Mouse (Mus musculus): ENCODE measurements around the gene Bcl2l12.

Gene Bcl2l12

GRCm38 (mm10) chr7:45015344-45015956 is 16.9 kb upstream of the Bcl2l12 start:
- Histone ChIP-seq H3K9me3 (ENCODE audit: low read length) (no peaks in the 10 kb centered on the region), H3K36me3 (ENCODE audit: insufficient read depth, low read length) (peaks cover 39% of the 10 kb centered on the region), H3K4me1 (replicated peaks; ENCODE audit: low read depth, low read length) (peaks cover 67% of the 10 kb centered on the region), H3K4me3 (replicated peaks; ENCODE audit: low read length) (peak overlapping the region; percentile 99), H3K27me3 (ENCODE audit: insufficient read depth, low read length) (no peaks in the 10 kb centered on the region; the same call in 1 of the 2 replicates)
- TF ChIP-seq NANOG (IDR thresholded peaks at IDR 0.05; ENCODE audit: borderline replicate concordance, low read length) (no peak), CTCF (conservative IDR thresholded peaks at IDR 0.05; ENCODE audit: low read length) (no peak), POU5F1 (IDR thresholded peaks at IDR 0.05; ENCODE audit: borderline replicate concordance, low read length) (no peak)

- no peak overlapping the region for H3K4me3 ChIP-seq (replicated peaks; ENCODE audit: low read length)
- peaks cover 63% of the 10 kb centered on the region for H3K4me1 ChIP-seq (replicated peaks; ENCODE audit: low read depth, low read length)
- no peaks in the 10 kb centered on the region for H3K9me3 ChIP-seq (ENCODE audit: low read length)
- H3K27me3 ChIP-seq (ENCODE audit: insufficient read depth, low read length): no peaks in the 10 kb centered on the region; the same call in 1 of the 2 replicates
- TF ChIP-seq POU5F1 (IDR thresholded peaks at IDR 0.05; ENCODE audit: borderline replicate concordance, low read length) (no peak), NANOG (IDR thresholded peaks at IDR 0.05; ENCODE audit: borderline replicate concordance, low read length) (no peak), CTCF (conservative IDR thresholded peaks at IDR 0.05; ENCODE audit: low read length) (no peak)
- peaks cover 53% of the 10 kb centered on the region for H3K36me3 ChIP-seq (ENCODE audit: insufficient read depth, low read length)
Observed at GRCm38 (mm10) chr7:45014096-45014451, 15.6 kb upstream of the Bcl2l12 start.

- Histone ChIP-seq H3K4me1 (replicated peaks; ENCODE audit: low read depth, low read length) (peaks cover 63% of the 10 kb centered on the region), H3K27me3 (ENCODE audit: insufficient read depth, low read length) (no peaks in the 10 kb centered on the region; the same call in 1 of the 2 replicates), H3K9me3 (ENCODE audit: low read length) (no peaks in the 10 kb centered on the region), H3K4me3 (replicated peaks; ENCODE audit: low read length) (no peak overlapping the region), H3K36me3 (ENCODE audit: insufficient read depth, low read length) (peaks cover 58% of the 10 kb centered on the region)
- TF ChIP-seq POU5F1 (IDR thresholded peaks at IDR 0.05; ENCODE audit: borderline replicate concordance, low read length): no peak
- no peak for TF ChIP-seq NANOG (IDR thresholded peaks at IDR 0.05; ENCODE audit: borderline replicate concordance, low read length)
- TF ChIP-seq CTCF (conservative IDR thresholded peaks at IDR 0.05; ENCODE audit: low read length): no peak
Observed at GRCm38 (mm10) chr7:45013366-45014095, 15.0 kb upstream of the Bcl2l12 start.

- peaks cover 64% of the 10 kb centered on the region for H3K4me1 ChIP-seq (replicated peaks; ENCODE audit: low read depth, low read length)
- H3K9me3 ChIP-seq (ENCODE audit: low read length): no peaks in the 10 kb centered on the region
- TF ChIP-seq POU5F1 (IDR thresholded peaks at IDR 0.05; ENCODE audit: borderline replicate concordance, low read length): no peak
- no peak for TF ChIP-seq CTCF (conservative IDR thresholded peaks at IDR 0.05; ENCODE audit: low read length)
- no peak for TF ChIP-seq NANOG (IDR thresholded peaks at IDR 0.05; ENCODE audit: borderline replicate concordance, low read length)
- H3K36me3 ChIP-seq (ENCODE audit: insufficient read depth, low read length): peaks cover 65% of the 10 kb centered on the region
- no peak overlapping the region for H3K4me3 ChIP-seq (replicated peaks; ENCODE audit: low read length)
- peaks cover 2% of the 10 kb centered on the region; the same call in 1 of the 2 replicates for H3K27me3 ChIP-seq (ENCODE audit: insufficient read depth, low read length)
Observed at GRCm38 (mm10) chr7:45012824-45013223, 14.3 kb upstream of the Bcl2l12 start.

GRCm38 (mm10) chr7:45012011-45012410 is 13.5 kb upstream of the Bcl2l12 start:
- Histone ChIP-seq H3K4me3 (replicated peaks; ENCODE audit: low read length) (no peak overlapping the region), H3K27me3 (ENCODE audit: insufficient read depth, low read length) (peaks cover 3% of the 10 kb centered on the region; the same call in 1 of the 2 replicates), H3K9me3 (ENCODE audit: low read length) (no peaks in the 10 kb centered on the region), H3K36me3 (ENCODE audit: insufficient read depth, low read length) (peaks cover 74% of the 10 kb centered on the region), H3K4me1 (replicated peaks; ENCODE audit: low read depth, low read length) (peaks cover 69% of the 10 kb centered on the region)
- TF ChIP-seq CTCF (conservative IDR thresholded peaks at IDR 0.05; ENCODE audit: low read length) (no peak), NANOG (IDR thresholded peaks at IDR 0.05; ENCODE audit: borderline replicate concordance, low read length) (no peak), POU5F1 (IDR thresholded peaks at IDR 0.05; ENCODE audit: borderline replicate concordance, low read length) (no peak)

- Histone ChIP-seq H3K4me1 (replicated peaks; ENCODE audit: low read depth, low read length) (peaks cover 67% of the 10 kb centered on the region), H3K4me3 (replicated peaks; ENCODE audit: low read length) (peak overlapping the region; percentile 67), H3K9me3 (ENCODE audit: low read length) (no peaks in the 10 kb centered on the region), H3K36me3 (ENCODE audit: insufficient read depth, low read length) (peaks cover 98% of the 10 kb centered on the region), H3K27me3 (ENCODE audit: insufficient read depth, low read length) (peaks cover 3% of the 10 kb centered on the region; the same call in 1 of the 2 replicates)
- no peak for TF ChIP-seq CTCF (conservative IDR thresholded peaks at IDR 0.05; ENCODE audit: low read length)
- TF ChIP-seq POU5F1 (IDR thresholded peaks at IDR 0.05; ENCODE audit: borderline replicate concordance, low read length): no peak
- TF ChIP-seq NANOG (IDR thresholded peaks at IDR 0.05; ENCODE audit: borderline replicate concordance, low read length): no peak
Observed at GRCm38 (mm10) chr7:45008411-45008810, 9.9 kb upstream of the Bcl2l12 start.

GRCm38 (mm10) chr7:45007846-45008245 is 9.3 kb upstream of the Bcl2l12 start:
- Histone ChIP-seq H3K9me3 (ENCODE audit: low read length) (no peaks in the 10 kb centered on the region), H3K4me3 (replicated peaks; ENCODE audit: low read length) (peak overlapping the region; percentile 67), H3K4me1 (replicated peaks; ENCODE audit: low read depth, low read length) (peaks cover 65% of the 10 kb centered on the region), H3K27me3 (ENCODE audit: insufficient read depth, low read length) (peaks cover 3% of the 10 kb centered on the region; the same call in 1 of the 2 replicates), H3K36me3 (ENCODE audit: insufficient read depth, low read length) (peaks cover 98% of the 10 kb centered on the region)
- no peak for TF ChIP-seq NANOG (IDR thresholded peaks at IDR 0.05; ENCODE audit: borderline replicate concordance, low read length)
- TF ChIP-seq CTCF (conservative IDR thresholded peaks at IDR 0.05; ENCODE audit: low read length): no peak
- no peak for TF ChIP-seq POU5F1 (IDR thresholded peaks at IDR 0.05; ENCODE audit: borderline replicate concordance, low read length)

GRCm38 (mm10) chr7:45007141-45007540 is 8.6 kb upstream of the Bcl2l12 start:
- TF ChIP-seq POU5F1 (IDR thresholded peaks at IDR 0.05; ENCODE audit: borderline replicate concordance, low read length) (no peak), NANOG (IDR thresholded peaks at IDR 0.05; ENCODE audit: borderline replicate concordance, low read length) (no peak), CTCF (conservative IDR thresholded peaks at IDR 0.05; ENCODE audit: low read length) (no peak)

More at GRCm38 (mm10) chr7:45007141-45007540, 8.6 kb upstream of the Bcl2l12 start:
- peaks cover 98% of the 10 kb centered on the region for H3K36me3 ChIP-seq (ENCODE audit: insufficient read depth, low read length)
- peaks cover 66% of the 10 kb centered on the region for H3K4me1 ChIP-seq (replicated peaks; ENCODE audit: low read depth, low read length)
- peak overlapping the region; percentile 67 for H3K4me3 ChIP-seq (replicated peaks; ENCODE audit: low read length)
- H3K27me3 ChIP-seq (ENCODE audit: insufficient read depth, low read length): peaks cover 3% of the 10 kb centered on the region; the same call in 1 of the 2 replicates
- H3K9me3 ChIP-seq (ENCODE audit: low read length): no peaks in the 10 kb centered on the region
